Mouse (Mus musculus) kidney, embryonic 14.5 days (tissue): ENCODE results near the gene Prodh2. TPM values are rescaled to one million over a fixed set of nuclear protein-coding genes. Genes with fewer than 3 reads are reported as not detected.
A peak's percentile ranks its signal among the peaks of the same experiment; 100 is the strongest.

Experiments
- ATAC-seq: fragments of 200-750 bp; cut with Nextera tagmentation; 2 replicates; pipeline ENCODE4 v1.8.0; 2017; ENCODE audit warnings: moderate number of reproducible peaks, mild to moderate bottlenecking, moderate TSS enrichment, moderate library complexity; ENCODE audit not compliant: low FRiP score, low TSS enrichment
- H3K27ac ChIP-seq: fragments of 300-500 bp; sonication (generic); 2 replicates; pipeline ENCODE4 v1.5.1; 2014; ENCODE audit warnings: low read depth, mild to moderate bottlenecking, low read length, moderate library complexity, mixed read lengths
- H3K27me3 ChIP-seq: fragments of 300-500 bp; sonication (generic); 2 replicates; pipeline ENCODE4 v1.6.1; 2014; ENCODE audit warnings: mild to moderate bottlenecking, low read length; ENCODE audit not compliant: control insufficient read depth, insufficient read depth
- H3K36me3 ChIP-seq: fragments of 300-500 bp; sonication (generic); 2 replicates; pipeline ENCODE4 v1.6.1; 2014; ENCODE audit warnings: low read length, mixed read lengths; ENCODE audit not compliant: control insufficient read depth, insufficient read depth
- H3K4me1 ChIP-seq: fragments of 300-500 bp; sonication (generic); 2 replicates; pipeline ENCODE4 v1.6.1; 2014; ENCODE audit warnings: low read length, mixed read lengths; ENCODE audit not compliant: control insufficient read depth, insufficient read depth
- H3K4me2 ChIP-seq: fragments of 300-500 bp; sonication (generic); replicated peaks from 2 replicates; pipeline ENCODE4 v1.6.1; 2014; ENCODE audit warnings: low read depth, mild to moderate bottlenecking, low read length
- H3K4me3 ChIP-seq: fragments of 300-500 bp; sonication (generic); 2 replicates; pipeline ENCODE4 v1.5.1; 2014; ENCODE audit warnings: mild to moderate bottlenecking, low read length
- H3K9ac ChIP-seq: fragments of 300-500 bp; sonication (generic); 2 replicates; pipeline ENCODE4 v1.6.1; 2014; ENCODE audit warnings: low read depth, mild to moderate bottlenecking, low read length, moderate library complexity
- H3K9me3 ChIP-seq: fragments of 300-500 bp; sonication (generic); 2 replicates; pipeline ENCODE4 v1.6.1; 2016; ENCODE audit warnings: low read length; ENCODE audit not compliant: control insufficient read depth
- WGBS: fragments of 180-500 bp; shearing (Covaris S2); extraction: QIAGEN DNeasy Blood & Tissue Kit; methylation state at CpG from one replicate; pipeline ENCODE4 v1.1.7; 2014; 5-methylcytosine and 5-hydroxymethylcytosine counted together
- polyA plus RNA-seq: library from polyadenylated mRNA; unstranded; fragments of >200 nt; fragmentation: Nextera tagmentation; extraction: Ambion mirVana; gene quantifications from 2 replicates; pipeline ENCODE4 v1.2.1, GENCODE M21; 2014

The Prodh2 gene
- polyA plus RNA-seq: 0.94 and 2.3 TPM in 2 replicates

- 55% methylated on average over 11 of the region's 11 CpGs for WGBS
- Histone ChIP-seq H3K9me3 (no peaks in the 10 kb centered on the region), H3K4me1 (peaks cover 6% of the 10 kb centered on the region; the same call in 1 of the 2 replicates), H3K36me3 (no peaks in the 10 kb centered on the region), H3K4me2 (no peak within 1 kb of the TSS), H3K27ac (no peak within 1 kb of the TSS), H3K9ac (no peak within 1 kb of the TSS), H3K4me3 (no peak within 1 kb of the TSS), H3K27me3 (no peaks in the 10 kb centered on the region)
- peak; percentile 37 for ATAC-seq
Measured at GRCm38 (mm10) chr7:30493401-30493931, at the start of gene Prodh2. Prodh2 (plus strand) TSS chr7:30493622.

GRCm38 (mm10) chr7:30443696-30444095 is 49.7 kb upstream of the Prodh2 start:
- H3K27ac ChIP-seq: no peak overlapping the region
- WGBS: 19% methylated on average over 9 of the region's 9 CpGs
- no peak overlapping the region for H3K9ac ChIP-seq
- 0 out of 2 replicates have a peak, but pooled peaks cover 4% of the 10 kb centered on the region for H3K9me3 ChIP-seq
- peaks cover 11% of the 10 kb centered on the region; the same call in 1 of the 2 replicates for H3K27me3 ChIP-seq
- H3K36me3 ChIP-seq: no peaks in the 10 kb centered on the region
- no peak for ATAC-seq
- peaks cover 10% of the 10 kb centered on the region; the same call in 1 of the 2 replicates for H3K4me1 ChIP-seq
- peak overlapping the region; percentile 94 for H3K4me2 ChIP-seq
- H3K4me3 ChIP-seq: no peak overlapping the region

GRCm38 (mm10) chr7:30444154-30444970 is 49.1 kb upstream of the Prodh2 start:
- H3K27ac ChIP-seq: no peak overlapping the region
- peak overlapping the region; percentile 64 for H3K9ac ChIP-seq
- peak; percentile 10; the same call in 1 of the 2 replicates for ATAC-seq
- peak overlapping the region; percentile 66 for H3K4me3 ChIP-seq
- 0 out of 2 replicates have a peak, but pooled peaks cover 4% of the 10 kb centered on the region for H3K9me3 ChIP-seq
- H3K4me1 ChIP-seq: peaks cover 10% of the 10 kb centered on the region; the same call in 1 of the 2 replicates
- H3K36me3 ChIP-seq: no peaks in the 10 kb centered on the region
- peaks cover 6% of the 10 kb centered on the region; the same call in 1 of the 2 replicates for H3K27me3 ChIP-seq
- under 1% methylated on average over 38 of the region's 38 CpGs for WGBS
- peak overlapping the region; percentile 94 for H3K4me2 ChIP-seq

GRCm38 (mm10) chr7:30444971-30445751 is 48.3 kb upstream of the Prodh2 start, which contains the start of gene Aplp1:
Aplp1 (minus strand) TSS chr7:30445535.
- Histone ChIP-seq H3K9ac (peak within 1 kb of the TSS; percentile 64), H3K4me1 (peaks cover 10% of the 10 kb centered on the region; the same call in 1 of the 2 replicates), H3K4me3 (peak within 1 kb of the TSS; percentile 66), H3K36me3 (no peaks in the 10 kb centered on the region), H3K27ac (no peak within 1 kb of the TSS), H3K9me3 (0 out of 2 replicates have a peak, but pooled peaks cover 4% of the 10 kb centered on the region), H3K4me2 (peak within 1 kb of the TSS; percentile 94), H3K27me3 (peaks cover 10% of the 10 kb centered on the region; the same call in 1 of the 2 replicates)
- ATAC-seq: peak; percentile 83
- WGBS: under 1% methylated on average over 64 of the region's 72 CpGs

GRCm38 (mm10) chr7:30450241-30450640 is 43.2 kb upstream of the Prodh2 start:
- 71% methylated on average over 7 of the region's 7 CpGs for WGBS
- Histone ChIP-seq H3K9ac (no peak overlapping the region), H3K4me2 (no peak overlapping the region), H3K4me3 (no peak overlapping the region), H3K4me1 (no peaks in the 10 kb centered on the region), H3K27ac (no peak overlapping the region), H3K36me3 (no peaks in the 10 kb centered on the region), H3K9me3 (0 out of 2 replicates have a peak, but pooled peaks cover 4% of the 10 kb centered on the region), H3K27me3 (peaks cover 37% of the 10 kb centered on the region)
- ATAC-seq: no peak

- Histone ChIP-seq H3K9ac (no peak overlapping the region), H3K4me2 (peak overlapping the region; percentile 15), H3K27me3 (peaks cover 65% of the 10 kb centered on the region), H3K4me3 (no peak overlapping the region), H3K4me1 (peaks cover 7% of the 10 kb centered on the region; the same call in 1 of the 2 replicates), H3K9me3 (no peaks in the 10 kb centered on the region), H3K27ac (no peak overlapping the region), H3K36me3 (no peaks in the 10 kb centered on the region)
- no peak for ATAC-seq
- WGBS: 13% methylated on average over 25 of the region's 25 CpGs
Measured at GRCm38 (mm10) chr7:30453327-30453726, 40.1 kb upstream of the Prodh2 start.

GRCm38 (mm10) chr7:30453766-30454165 is 39.7 kb upstream of the Prodh2 start:
- peaks cover 7% of the 10 kb centered on the region; the same call in 1 of the 2 replicates for H3K4me1 ChIP-seq
- H3K4me2 ChIP-seq: peak overlapping the region; percentile 15
- H3K27me3 ChIP-seq: peaks cover 69% of the 10 kb centered on the region
- H3K9me3 ChIP-seq: no peaks in the 10 kb centered on the region
- ATAC-seq: peak; percentile 43; the same call in 1 of the 2 replicates
- H3K9ac ChIP-seq: no peak overlapping the region
- no peaks in the 10 kb centered on the region for H3K36me3 ChIP-seq
- WGBS: 2% methylated on average over 25 of the region's 25 CpGs
- no peak overlapping the region for H3K27ac ChIP-seq
- peak overlapping the region; percentile 10; the same call in 1 of the 2 replicates for H3K4me3 ChIP-seq

- ATAC-seq: no peak
- 2% methylated on average over 6 of the region's 6 CpGs for WGBS
- no peak overlapping the region for H3K27ac ChIP-seq
- peaks cover 74% of the 10 kb centered on the region for H3K27me3 ChIP-seq
- H3K4me2 ChIP-seq: 0 out of 2 replicates have a peak overlapping the region, but pooled peaks have one; percentile 15
- 0 out of 2 replicates have a peak overlapping the region, but pooled peaks have one; percentile 10 for H3K4me3 ChIP-seq
- peaks cover 7% of the 10 kb centered on the region; the same call in 1 of the 2 replicates for H3K4me1 ChIP-seq
- no peaks in the 10 kb centered on the region for H3K9me3 ChIP-seq
- H3K9ac ChIP-seq: no peak overlapping the region
- no peaks in the 10 kb centered on the region for H3K36me3 ChIP-seq
Measured at GRCm38 (mm10) chr7:30454259-30454658, 39.2 kb upstream of the Prodh2 start.
